Mouse (Mus musculus) hematopoietic multipotent progenitor cell, adult 10-12 weeks (in vitro differentiated cells): Measurements from ENCODE around the gene Impg1. TPM values are rescaled to one million over a fixed set of nuclear protein-coding genes. Genes with fewer than 3 reads are reported as not detected.

ENCODE experiments used
- polyA plus RNA-seq: library from polyadenylated mRNA; stranded (reverse); fragments of >175 nt; gene quantifications from 2 replicates; pipeline ENCODE4 v1.2.3, GENCODE M21; 2012; ENCODE audit warnings: low replicate concordance

Impg1 gene
- not detected in 2 replicates for polyA plus RNA-seq

GRCm38 (mm10) chr9:80465381-80465780, at the start of gene Impg1:
Gene Impg1 (minus strand): TSS chr9:80465481.

